Mouse (Mus musculus) C2C12 (cell line): ENCODE data around the gene Dytn. TPM values are rescaled to one million over a fixed set of nuclear protein-coding genes. Genes with fewer than 3 reads are reported as not detected.
"Not testable (repeated sequence)": the region's sequence is repeated elsewhere in the genome, so short reads cannot be mapped to it uniquely, and the experiment has no call there.

Experiments
- H3K27me3 ChIP-seq: one replicate; pipeline ENCODE4 v1.6.1; 2011; ENCODE audit not compliant: control insufficient read depth, insufficient read depth, insufficient read length
- H3K36me3 ChIP-seq: one replicate; pipeline ENCODE4 v1.6.1; 2011; ENCODE audit not compliant: control insufficient read depth, insufficient read depth
- H3K4me3 ChIP-seq: one replicate; pipeline ENCODE4 v1.5.1; 2011; ENCODE audit warnings: mild to moderate bottlenecking, control low read depth; ENCODE audit not compliant: poor library complexity, insufficient read depth, severe bottlenecking
- H3K79me2 ChIP-seq: one replicate; pipeline ENCODE4 v1.6.1; 2011; ENCODE audit not compliant: control insufficient read depth, insufficient read depth
- H3K79me3 ChIP-seq: one replicate; pipeline ENCODE4 v1.6.1; 2011; ENCODE audit warnings: low read depth, control low read depth
- H3ac ChIP-seq: one replicate; pipeline ENCODE3; 2011; ENCODE audit warnings: low read depth; ENCODE audit not compliant: control insufficient read depth, insufficient read length
- CEBPB ChIP-seq: IDR thresholded peaks from one replicate; pipeline ENCODE4 v1.6.1; 2011; ENCODE audit warnings: low read depth, mild to moderate bottlenecking, control low read depth, moderate library complexity
- CTCF ChIP-seq: IDR thresholded peaks from one replicate; pipeline ENCODE4 v1.5.1; 2011; ENCODE audit not compliant: control insufficient read depth, insufficient read depth, insufficient read length
- FOSL1 ChIP-seq: IDR thresholded peaks from one replicate; pipeline ENCODE4 v1.8.0; 2011; ENCODE audit warnings: mild to moderate bottlenecking, low read length; ENCODE audit not compliant: poor library complexity, insufficient read depth, severe bottlenecking
- MAX ChIP-seq: IDR thresholded peaks from one replicate; pipeline ENCODE4 v1.6.1; 2011; ENCODE audit warnings: mild to moderate bottlenecking, control low read depth
- MYOD1 ChIP-seq: IDR thresholded peaks from one replicate; pipeline ENCODE4 v1.6.1; 2011; ENCODE audit warnings: low read depth; ENCODE audit not compliant: control insufficient read depth, insufficient read length
- MYOG ChIP-seq: IDR thresholded peaks from one replicate; pipeline ENCODE4 v1.6.1; 2011; ENCODE audit not compliant: control insufficient read depth, insufficient read length; ENCODE audit errors: extremely low read depth
- USF1 ChIP-seq: IDR thresholded peaks from one replicate; pipeline ENCODE4 v1.6.1; 2011; ENCODE audit warnings: low read depth, mild to moderate bottlenecking, control low read depth, moderate library complexity
- polyA plus RNA-seq: library from polyadenylated mRNA; unstranded; fragments of >200 nt; fragmentation: generic; extraction: Trizol; gene quantifications from one replicate; pipeline ENCODE4 v1.2.1, GENCODE M21; 2012; ENCODE audit warnings: missing spikeins

The Dytn gene
- polyA plus RNA-seq, 1 experiment = not detected

- Histone ChIP-seq H3K27me3 (peaks cover 4% of the 10 kb centered on the region), H3K79me2 (no peaks in the 10 kb centered on the region), H3ac (no peak overlapping the region), H3K4me3 (no peak overlapping the region), H3K79me3 (no peaks in the 10 kb centered on the region), H3K36me3 (no peaks in the 10 kb centered on the region)
- no peak for TF ChIP-seq FOSL1
- peak; percentile 9 for TF ChIP-seq CTCF
Observed at GRCm38 (mm10) chr1:63659591-63659990, 27.1 kb downstream of the Dytn start.

- H3K4me3 ChIP-seq = no peak overlapping the region
- no peaks in the 10 kb centered on the region for H3K79me3 ChIP-seq
- no peaks in the 10 kb centered on the region for H3K79me2 ChIP-seq
- no peak for TF ChIP-seq CTCF
- no peak for TF ChIP-seq FOSL1
- TF ChIP-seq MYOD1 = no peak
- no peak for TF ChIP-seq USF1
- TF ChIP-seq MAX = no peak
- TF ChIP-seq MYOG = no peak
- TF ChIP-seq CEBPB = no peak
- peaks cover 4% of the 10 kb centered on the region for H3K27me3 ChIP-seq
- H3ac ChIP-seq = no peak overlapping the region
- no peaks in the 10 kb centered on the region for H3K36me3 ChIP-seq
Observed at GRCm38 (mm10) chr1:63658016-63658415, 28.7 kb downstream of the Dytn start.

- TF ChIP-seq MYOD1 (no peak), CEBPB (no peak), CTCF (no peak), USF1 (peak; percentile 79)
- Histone ChIP-seq H3K4me3 (no peak overlapping the region), H3ac (no peak overlapping the region), H3K36me3 (no peaks in the 10 kb centered on the region), H3K79me3 (no peaks in the 10 kb centered on the region), H3K79me2 (no peaks in the 10 kb centered on the region), H3K27me3 (peaks cover 10% of the 10 kb centered on the region)
Observed at GRCm38 (mm10) chr1:63639921-63640320, 46.8 kb downstream of the Dytn start.

- H3ac ChIP-seq, H3K79me3 ChIP-seq, H3K27me3 ChIP-seq, H3K36me3 ChIP-seq, H3K4me3 ChIP-seq, H3K79me2 ChIP-seq: not testable (repeated sequence)
Observed at GRCm38 (mm10) chr1:63630390-63630789, 56.3 kb downstream of the Dytn start.

DNA sequence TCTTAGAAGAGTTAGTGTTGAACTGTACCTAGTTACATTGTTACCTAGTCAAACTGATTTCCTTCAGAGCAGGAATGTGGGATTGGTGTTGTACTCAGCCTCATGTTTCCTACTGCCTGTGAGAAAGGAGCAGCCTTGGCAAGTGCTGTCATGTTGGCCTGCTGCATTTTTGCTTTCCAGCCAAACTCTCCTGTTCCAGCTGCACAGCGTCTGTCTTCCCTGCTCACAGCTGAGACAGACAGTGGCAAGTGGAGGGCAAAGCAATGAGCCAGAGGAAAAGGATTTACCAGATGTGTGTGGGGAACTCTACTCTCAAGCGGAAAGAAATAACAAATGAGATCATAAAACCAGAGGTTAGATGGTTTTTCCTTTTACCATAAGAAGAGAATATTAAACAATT is 58.5 kb downstream of the Dytn start:
- no peaks in the 10 kb centered on the region for H3K36me3 ChIP-seq
- no peak for TF ChIP-seq CTCF
- no peak for TF ChIP-seq CEBPB
- no peak for TF ChIP-seq FOSL1
- no peak for TF ChIP-seq MYOD1
- no peak for TF ChIP-seq MYOG
- no peak for TF ChIP-seq MAX
- TF ChIP-seq USF1 = no peak
- H3K79me3 ChIP-seq = no peaks in the 10 kb centered on the region
- no peak overlapping the region for H3ac ChIP-seq
- no peaks in the 10 kb centered on the region for H3K79me2 ChIP-seq
- no peaks in the 10 kb centered on the region for H3K27me3 ChIP-seq
- no peak overlapping the region for H3K4me3 ChIP-seq

DNA sequence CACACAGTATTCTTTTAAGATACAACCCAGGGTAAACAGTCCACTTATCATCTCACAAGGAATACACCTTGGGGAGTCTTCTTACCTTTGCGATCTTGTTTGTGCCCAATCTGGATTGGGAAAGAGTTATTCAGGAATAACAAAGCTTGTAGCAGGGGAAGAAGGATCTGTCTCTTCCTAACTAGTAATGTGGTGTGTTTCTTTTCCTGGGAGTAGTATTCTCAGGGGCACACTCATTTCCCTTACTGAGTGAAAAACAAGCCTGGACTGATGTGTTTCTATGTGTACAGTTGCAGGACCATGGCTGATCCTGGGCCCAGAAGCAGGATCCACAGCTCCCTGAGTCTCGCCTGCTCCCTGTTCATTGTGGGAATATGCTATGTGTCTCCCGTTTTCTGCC is 71.1 kb downstream of the Dytn start, which contains the start of gene Gm39653:
Gm39653 (plus strand) TSS at position 301 of the 400 bp plus-strand sequence.
- Histone ChIP-seq H3K79me3 (no peaks in the 10 kb centered on the region), H3K36me3 (no peaks in the 10 kb centered on the region)

More for the DNA sequence above, 71.1 kb downstream of the Dytn start, which contains the start of gene Gm39653:
- H3K79me2 ChIP-seq = no peaks in the 10 kb centered on the region
- H3ac ChIP-seq = no peak within 1 kb of the TSS
- no peak for TF ChIP-seq FOSL1
- TF ChIP-seq CTCF = no peak
- TF ChIP-seq MYOG = no peak
- no peak for TF ChIP-seq MYOD1
- no peak for TF ChIP-seq USF1
- TF ChIP-seq CEBPB = no peak
- no peak for TF ChIP-seq MAX
- no peaks in the 10 kb centered on the region for H3K27me3 ChIP-seq
- H3K4me3 ChIP-seq = no peak within 1 kb of the TSS
